Mouse (Mus musculus) forelimb bud, embryonic 11.5 days (tissue): ENCODE results near the gene Arhgap23.

Source experiments
- DNase-seq: peaks from one replicate; pipeline ENCODE4 v3.0.0-alpha.2; 2012; ENCODE audit warnings: low read depth, low spot score

The Arhgap23 gene

GRCm38 (mm10) chr11:97532354-97532753 lies 117.0 kb downstream of the Arhgap23 start:
- DNase-seq: no peak

DNA sequence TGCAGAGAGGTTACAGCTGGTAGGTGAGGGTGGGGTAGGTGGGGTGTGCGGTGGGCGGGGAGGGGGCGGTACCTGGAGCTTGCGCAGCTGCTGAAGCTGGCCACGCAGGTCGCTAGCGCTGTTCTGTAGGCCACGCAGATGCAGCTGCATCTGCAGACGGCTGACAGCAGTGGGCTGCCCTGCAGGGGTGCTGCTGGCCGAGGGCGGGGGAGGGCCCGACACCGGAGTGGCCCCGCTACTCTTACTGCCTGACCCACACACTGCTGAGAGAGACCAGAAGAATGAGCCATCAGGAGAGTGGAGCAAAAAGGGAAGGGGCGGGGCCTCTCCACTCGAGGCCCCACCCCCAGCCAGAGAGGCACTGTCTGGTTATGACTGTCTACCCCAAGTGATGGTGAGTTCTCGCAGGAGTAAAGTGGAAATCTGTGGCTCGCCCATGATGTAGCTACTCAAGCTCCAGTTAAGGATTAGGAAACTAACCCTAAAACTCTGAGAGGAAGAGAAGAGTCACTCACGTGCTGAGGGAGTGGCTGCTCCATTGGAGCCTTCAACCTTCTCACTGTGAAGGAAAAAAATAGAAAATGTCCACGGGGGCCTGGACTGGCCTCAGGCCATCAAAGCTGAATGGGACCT lies 117.7 kb downstream of the Arhgap23 start:
- DNase-seq: no peak

DNA sequence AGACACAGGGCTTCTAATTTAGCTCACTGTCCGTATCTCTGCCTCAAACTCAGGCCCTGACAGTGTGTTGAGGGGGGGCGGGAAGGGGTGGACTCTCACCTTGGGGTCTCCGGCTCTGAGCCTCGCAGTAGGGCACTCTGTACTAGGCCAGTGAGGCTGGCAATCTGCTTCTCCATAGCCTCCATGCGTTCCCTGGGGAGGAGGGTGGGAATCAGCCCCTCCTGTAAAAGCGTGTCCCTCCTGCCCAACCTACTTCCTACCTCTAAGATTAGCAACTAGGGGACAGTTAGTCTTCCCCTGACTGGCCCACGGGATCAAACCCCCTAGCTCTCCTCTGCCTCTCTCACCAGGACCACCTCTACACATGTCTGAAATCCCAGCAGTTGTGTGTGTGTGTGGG lies 118.3 kb downstream of the Arhgap23 start:
- DNase-seq: no peak

DNA sequence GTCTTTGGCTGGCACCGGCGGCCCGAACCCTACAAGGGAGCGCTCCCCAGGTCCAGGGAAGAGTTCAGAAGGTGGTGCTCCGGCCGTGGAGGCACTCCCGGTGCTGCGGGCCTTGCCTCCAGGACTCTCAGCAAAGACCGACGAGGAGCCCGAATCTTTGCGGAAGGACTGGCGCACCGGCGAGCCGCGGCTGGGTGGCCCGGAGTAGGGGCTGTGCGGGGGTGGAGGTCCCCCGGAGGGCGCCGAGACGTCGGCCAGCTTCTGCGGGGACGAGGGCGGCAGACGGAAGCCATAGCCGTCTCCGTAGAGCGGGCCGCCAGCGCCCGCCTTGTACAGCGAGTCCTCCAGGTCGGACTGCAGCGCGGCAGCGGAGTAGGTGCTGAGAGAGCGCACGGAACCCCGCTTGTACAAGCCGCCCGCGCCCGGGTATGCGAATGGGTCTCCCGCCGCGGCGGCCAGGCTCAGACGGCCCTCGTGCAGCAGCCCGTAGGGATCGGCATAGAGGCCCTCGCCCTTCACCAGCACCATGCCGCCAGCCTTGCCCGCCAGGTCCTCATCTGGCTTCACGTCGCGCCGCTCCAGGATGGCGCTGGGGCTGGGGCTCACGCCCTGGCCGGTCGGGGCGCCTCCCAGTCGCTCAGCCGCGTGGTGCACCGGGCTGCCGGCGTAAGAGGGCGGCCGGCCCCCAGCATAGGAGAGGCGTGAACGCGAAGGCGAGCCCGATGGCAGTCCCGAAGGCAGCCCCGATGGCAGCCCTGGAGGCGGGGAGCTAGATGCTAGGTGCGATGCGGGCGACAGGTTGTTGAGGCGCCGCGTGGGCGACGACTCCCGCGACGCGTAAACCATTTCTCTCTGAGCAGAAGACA lies 119.3 kb downstream of the Arhgap23 start:
- no peak for DNase-seq

- DNase-seq: no peak
These were observed 119.9 kb downstream of the Arhgap23 start for GRCm38 (mm10) chr11:97535308-97535630.

DNA sequence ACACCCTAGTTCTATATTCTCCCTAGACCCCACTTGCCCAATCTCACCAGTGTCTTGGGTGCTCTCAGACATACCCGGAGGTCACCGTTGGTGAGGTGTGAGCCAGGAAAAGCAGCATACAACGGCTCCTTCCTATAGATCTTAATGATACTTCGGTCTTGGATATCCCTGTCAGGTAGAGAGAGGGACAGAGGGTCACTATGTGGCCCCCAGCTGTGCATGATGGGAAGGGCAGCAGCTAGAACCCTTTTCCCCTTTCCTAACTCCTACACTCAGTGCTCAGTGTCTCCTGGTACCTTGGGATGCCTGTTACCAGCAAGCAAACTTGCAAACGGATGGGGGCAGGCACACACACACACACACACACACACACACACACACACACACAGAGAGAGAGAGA lies 120.3 kb downstream of the Arhgap23 start:
- DNase-seq: no peak

DNA sequence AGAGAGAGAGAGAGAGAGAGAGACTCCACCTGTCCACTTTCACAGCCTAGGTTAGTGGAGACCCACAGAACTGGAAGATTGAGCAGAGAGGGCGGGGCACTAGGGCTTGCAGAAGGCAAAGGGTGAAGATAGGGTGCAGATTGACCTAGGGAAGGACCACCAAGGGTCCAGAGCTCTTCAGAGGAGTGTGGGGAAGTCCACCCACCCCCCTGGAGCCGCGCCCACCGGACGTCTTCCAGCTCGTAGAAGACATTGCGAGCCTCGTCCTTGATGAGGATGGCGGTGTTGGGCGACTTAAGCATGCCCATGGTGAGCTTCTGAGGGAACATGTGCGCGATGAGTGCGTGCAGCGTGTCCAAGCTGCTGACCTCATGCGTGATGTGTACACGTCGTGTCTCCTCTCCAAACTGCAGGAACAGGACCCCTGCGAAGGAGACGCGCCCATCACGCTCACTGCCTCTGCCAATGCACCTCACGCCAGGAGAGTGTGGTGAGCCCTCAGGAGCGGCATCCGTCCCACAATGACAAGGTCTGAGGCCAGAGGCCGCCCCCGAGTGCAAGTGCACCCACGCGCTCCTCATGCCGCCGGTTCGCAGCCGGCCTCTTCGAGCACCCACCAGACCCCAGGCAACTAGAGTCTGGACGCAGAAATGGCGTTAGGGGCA lies 120.9 kb downstream of the Arhgap23 start:
- DNase-seq: no peak

GRCm38 (mm10) chr11:97536835-97537579 lies 121.7 kb downstream of the Arhgap23 start:
- no peak for DNase-seq

- DNase-seq: no peak
These were observed 122.3 kb downstream of the Arhgap23 start for GRCm38 (mm10) chr11:97537580-97538089.

DNA sequence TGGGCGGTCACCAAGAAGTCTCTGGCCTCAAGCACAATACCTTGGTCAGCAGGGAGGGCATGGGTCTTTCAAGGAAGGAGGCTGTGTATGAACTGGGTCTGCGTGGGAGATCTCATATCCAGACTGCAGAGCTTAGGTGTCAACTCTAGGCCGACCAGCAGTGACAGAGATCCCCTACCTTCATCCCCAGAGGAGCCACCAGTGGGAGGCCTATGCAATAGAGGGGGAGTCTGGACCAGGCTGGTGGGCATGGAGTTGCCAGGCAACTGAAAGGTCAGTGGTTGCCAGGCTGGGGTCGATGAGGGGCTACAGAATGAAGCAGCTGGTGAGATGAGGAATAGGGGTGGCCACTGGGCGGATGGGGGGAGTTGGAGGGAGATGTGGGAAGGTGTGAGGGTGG lies 124.3 kb downstream of the Arhgap23 start:
- no peak for DNase-seq

DNA sequence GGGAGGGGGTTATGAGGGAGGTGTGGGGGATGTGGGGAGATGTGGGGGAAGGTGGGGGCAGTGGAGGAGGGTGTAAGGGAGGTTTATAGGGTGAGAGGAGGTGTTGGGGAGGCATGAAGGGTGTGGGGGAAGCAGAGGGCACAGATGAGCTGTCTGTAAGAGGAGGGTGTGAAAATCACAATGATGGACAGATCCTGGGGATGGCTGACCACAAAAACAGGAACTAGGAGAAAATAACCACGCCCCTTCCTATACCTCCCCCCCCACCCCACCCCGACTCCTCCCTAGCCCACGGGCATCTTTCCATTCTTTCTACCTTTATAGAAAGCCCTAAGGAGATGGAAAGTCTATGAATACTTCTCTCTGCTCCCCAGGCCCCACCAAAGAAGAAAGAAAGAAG lies 124.8 kb downstream of the Arhgap23 start:
- DNase-seq: no peak

GRCm38 (mm10) chr11:97540604-97541003 lies 125.3 kb downstream of the Arhgap23 start:
- no peak for DNase-seq

DNA sequence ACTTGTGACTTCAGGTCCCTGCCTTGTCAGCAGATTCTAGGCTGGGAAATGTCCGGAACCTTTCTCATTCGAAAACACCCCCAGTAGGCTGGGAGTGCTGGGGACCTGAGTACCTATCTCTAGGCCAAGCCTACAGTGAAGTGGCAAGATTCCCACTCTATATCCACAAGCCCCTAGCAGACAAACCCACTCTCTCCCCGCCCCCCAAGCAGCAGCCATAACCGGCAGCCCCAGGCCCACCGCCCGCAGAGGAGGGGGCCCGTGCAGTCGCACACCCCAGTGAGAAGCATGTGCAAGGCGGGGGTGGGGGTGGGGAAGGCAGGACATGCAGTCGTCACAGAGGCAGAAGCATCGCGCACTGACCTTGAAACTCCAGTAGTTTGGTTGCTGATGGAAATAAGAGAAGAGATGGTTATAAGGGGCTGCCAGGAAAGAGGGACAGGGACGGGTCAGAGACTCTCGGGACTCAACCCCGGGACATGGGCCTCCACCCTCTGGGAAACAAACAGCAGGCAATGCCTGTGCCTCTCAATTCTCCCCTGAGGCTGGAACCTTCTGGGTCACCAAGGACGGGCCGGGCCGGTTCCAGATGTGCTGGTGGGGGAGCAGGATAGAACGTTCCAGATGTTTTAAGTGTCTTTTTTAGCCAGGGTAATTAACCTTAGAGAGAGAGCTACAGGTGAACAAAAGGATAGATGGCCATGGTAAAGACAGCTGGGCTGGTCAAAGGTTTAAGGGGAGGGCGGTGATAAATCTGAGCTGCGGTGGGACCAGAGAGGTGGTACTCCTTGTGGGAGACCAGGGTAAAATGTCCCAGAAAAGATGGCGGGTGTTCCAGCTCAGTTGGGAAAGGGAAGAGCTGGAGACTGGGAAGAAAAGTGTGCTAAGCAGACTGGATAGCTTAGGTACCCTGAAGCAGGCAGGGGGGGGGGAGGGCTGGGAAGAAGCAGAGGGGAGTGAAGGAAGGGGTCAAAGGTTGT lies 127.1 kb downstream of the Arhgap23 start:
- no peak for DNase-seq

GRCm38 (mm10) chr11:97543181-97543733 lies 127.9 kb downstream of the Arhgap23 start:
- no peak for DNase-seq

GRCm38 (mm10) chr11:97543883-97544282 lies 128.6 kb downstream of the Arhgap23 start:
- DNase-seq: no peak

DNA sequence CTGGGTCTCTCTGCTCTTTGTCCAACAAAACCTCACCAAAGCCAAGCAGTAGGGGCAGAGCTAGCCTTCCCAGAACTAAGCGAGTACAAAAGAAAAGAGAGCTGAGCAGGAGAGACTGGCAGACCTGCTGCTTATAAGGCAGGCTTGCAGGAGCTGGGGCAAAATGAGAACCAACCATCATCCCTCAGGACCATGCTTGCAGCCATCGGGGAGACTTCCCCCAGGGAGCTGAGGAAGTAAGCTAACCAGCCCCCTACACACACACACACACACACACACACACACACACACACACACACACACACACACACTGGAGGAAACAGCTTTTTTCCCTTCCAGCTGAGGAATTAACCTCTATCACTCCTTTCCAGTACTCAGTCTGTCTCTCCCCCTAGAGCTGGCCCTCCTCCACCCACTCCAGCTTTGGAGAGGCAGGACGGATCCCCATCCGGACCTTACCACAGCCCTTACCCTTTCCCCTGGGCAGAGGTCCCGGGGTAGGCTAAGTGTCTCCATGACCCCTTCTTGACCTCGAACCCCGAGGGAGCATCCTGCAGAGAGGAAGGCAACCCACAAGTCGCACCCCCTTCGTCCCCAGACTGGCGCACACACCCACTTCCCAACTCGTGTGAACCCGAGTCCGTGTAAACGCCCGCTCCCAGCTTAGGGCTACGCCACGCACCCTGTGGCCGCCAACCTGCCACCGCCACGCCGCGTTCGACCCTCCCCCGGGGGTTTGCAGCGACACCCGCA lies 130.7 kb downstream of the Arhgap23 start:
- DNase-seq: no peak

DNA sequence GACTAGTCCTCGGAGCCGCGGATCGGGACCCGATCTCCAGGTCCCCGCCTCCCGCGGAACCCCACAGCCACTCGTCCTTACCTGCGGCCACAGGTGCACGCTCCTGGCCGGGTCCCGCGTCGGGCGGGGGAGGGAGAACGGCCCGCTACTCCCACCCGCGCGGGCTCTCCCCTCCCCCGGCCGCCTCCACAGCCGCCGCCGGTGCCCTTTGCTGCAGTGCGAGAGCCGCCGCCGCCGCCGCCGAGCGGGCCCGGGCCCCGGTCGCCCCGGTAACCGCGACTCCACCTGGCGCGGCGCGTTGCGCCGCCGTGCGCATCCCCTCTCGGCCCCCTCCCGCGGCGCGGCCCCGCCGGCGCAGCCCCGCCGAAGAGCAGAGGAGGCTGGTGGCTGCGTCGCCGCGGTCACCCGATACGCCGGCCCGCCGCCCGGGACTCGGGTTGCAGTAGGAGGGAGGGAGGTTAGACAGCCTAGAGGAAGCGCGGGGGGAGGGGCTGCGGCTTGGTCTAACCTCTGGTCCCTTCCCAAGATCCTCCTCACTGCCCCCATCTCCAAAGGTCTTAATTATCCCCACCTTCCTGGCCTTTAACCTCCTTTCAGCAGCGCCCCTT lies 131.6 kb downstream of the Arhgap23 start:
- DNase-seq: no peak

DNA sequence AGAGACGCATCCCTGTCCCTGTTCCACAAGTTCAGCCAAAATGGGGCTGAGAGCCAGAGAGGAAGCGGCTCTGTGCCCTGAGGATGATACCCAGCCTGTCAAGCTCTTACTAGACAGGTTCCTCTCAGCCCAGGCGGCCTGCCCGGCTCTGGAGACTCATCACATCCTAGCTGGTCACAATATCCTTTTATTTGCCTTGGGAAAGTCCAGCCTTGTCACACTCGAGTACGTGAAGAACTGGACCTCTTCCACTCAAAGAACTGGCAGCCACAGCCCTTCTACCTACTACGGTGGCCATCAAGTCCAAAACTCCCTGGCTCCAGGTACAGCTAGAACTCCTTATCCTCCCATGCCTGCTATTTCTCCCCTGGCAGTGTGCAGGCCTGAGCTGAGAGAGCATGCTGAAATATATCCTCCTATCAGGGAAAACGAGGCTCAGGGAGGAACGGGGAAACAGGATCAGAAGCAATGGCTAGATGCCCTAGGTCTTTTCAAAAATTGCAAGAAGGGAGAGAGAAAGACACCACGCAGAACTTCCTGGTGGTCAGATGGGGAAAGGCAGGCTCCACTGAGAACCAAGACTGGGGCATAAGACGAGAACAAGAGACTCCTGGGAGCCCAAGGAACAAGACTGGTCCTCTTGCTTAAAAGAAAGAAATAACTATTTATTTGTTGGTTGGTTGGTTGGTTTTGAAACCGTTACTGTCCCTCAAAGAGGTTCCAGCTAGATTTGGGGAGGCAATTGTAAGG lies 132.8 kb downstream of the Arhgap23 start:
- DNase-seq: no peak
